ENCODE assay signal across 24 mouse cellular contexts in genomic region chr11:32256566-32256965, GRCm38 (mm10). TPM values are rescaled to one million over a fixed set of nuclear protein-coding genes. Genes with fewer than 3 reads are reported as not detected.
A peak's percentile ranks its signal among the peaks of the same experiment; 100 is the strongest.
DNase-seq lines count a peak whose midpoint lies in the region; ATAC-seq and TF ChIP-seq lines count a peak whose summit lies in the region.
"Had no signal": no experiment of that assay in that cellular context is flagged by ENCODE, and none has a peak within 500 bp of the region (broad histone marks: within the 10 kb centered on the region; RNA-seq: fewer than 3 reads in every experiment).

No protein-coding gene starts in this region.

- H3K4me2 ChIP-seq in lung, embryonic 14.5 days: no peak overlapping the region
- peak overlapping the region; percentile 19; the same call in 1 of the 2 replicates for H3K4me2 ChIP-seq in liver, postnatal 0 days (ENCODE audit: low read depth, low read length)
- H3K4me2 ChIP-seq: hindbrain, embryonic 15.5 days; intestine, embryonic 15.5 days had no signal

- H3K4me1 ChIP-seq in heart, embryonic 10.5 days: 0 out of 2 replicates have a peak, but pooled peaks cover 2% of the 10 kb centered on the region
- H3K4me1 ChIP-seq in lung, embryonic 14.5 days (ENCODE audit: insufficient read depth): no peaks in the 10 kb centered on the region
- H3K4me1 ChIP-seq in liver, postnatal 0 days (ENCODE audit: insufficient read depth): peaks cover 15% of the 10 kb centered on the region
- H3K4me1 ChIP-seq: hindbrain, embryonic 15.5 days; intestine, embryonic 15.5 days had no signal

- H3K9me3 ChIP-seq in heart, embryonic 10.5 days: no peaks in the 10 kb centered on the region
- no peaks in the 10 kb centered on the region for H3K9me3 ChIP-seq in lung, embryonic 14.5 days (ENCODE audit: low read depth, low read length)
- no peaks in the 10 kb centered on the region for H3K9me3 ChIP-seq in liver, postnatal 0 days (ENCODE audit: low read length)
- H3K9me3 ChIP-seq: hindbrain, embryonic 15.5 days; intestine, embryonic 15.5 days; megakaryocyte, embryonic 14.5 days had no signal

- no peak for ATAC-seq in lung, embryonic 14.5 days (ENCODE audit: insufficient read depth)
- peak; percentile 0; the same call in 1 of the 2 replicates for ATAC-seq in erythroid progenitor cell, adult 5-6 weeks (replicated peaks; ENCODE audit: low FRiP score, poor library complexity, severe bottlenecking)
- ATAC-seq in liver, postnatal 0 days: no peak

- H3K27ac ChIP-seq in heart, embryonic 10.5 days: peak overlapping the region; percentile 77
- H3K27ac ChIP-seq in lung, embryonic 14.5 days (ENCODE audit: low read depth): peak overlapping the region; percentile 51
- H3K27ac ChIP-seq in liver, postnatal 0 days (ENCODE audit: low read depth): peak overlapping the region; percentile 92
- H3K27ac ChIP-seq: hindbrain, embryonic 15.5 days; intestine, embryonic 15.5 days; stomach, postnatal 0 days had no signal

- 80% methylated on average over 3 of the region's 3 CpGs for WGBS in heart, embryonic 10.5 days
- WGBS in lung, embryonic 14.5 days: 82% methylated on average over 3 of the region's 3 CpGs
- 74% methylated on average over 3 of the region's 3 CpGs for WGBS in liver, postnatal 0 days (ENCODE audit: insufficient replicate concordance)

- DNase-seq in heart, embryonic 10.5 days (ENCODE audit: low spot score): no peak
- no peak for DNase-seq in heart, adult 9 months (ENCODE audit: low spot score in 2 of 2)
- no peak for DNase-seq in lung, embryonic 14.5 days
- DNase-seq in lung, postnatal 36 days: no peak
- DNase-seq in liver, postnatal 0 days: no peak
- DNase-seq in kidney, postnatal 25 days: no peak
- DNase-seq in layer of hippocampus, postnatal 10 days (ENCODE audit: low spot score in 2 of 2): no peak
- DNase-seq: adrenal gland, postnatal 36 days; cerebellum, adult 2 months; heart, postnatal 10 days; kidney, adult 9 months; kidney, postnatal 4 days; layer of hippocampus, postnatal 36 days; lung, postnatal 14 days had no signal

- H3K9ac ChIP-seq in lung, embryonic 14.5 days: no peak overlapping the region
- peak overlapping the region; percentile 66 for H3K9ac ChIP-seq in liver, postnatal 0 days (replicated peaks)
- H3K9ac ChIP-seq: hindbrain, embryonic 15.5 days; intestine, embryonic 15.5 days had no signal

- peaks cover 54% of the 10 kb centered on the region; the same call in 1 of the 2 replicates for H3K36me3 ChIP-seq in heart, embryonic 10.5 days
- peaks cover 43% of the 10 kb centered on the region for H3K36me3 ChIP-seq in lung, embryonic 14.5 days (ENCODE audit: insufficient read depth)
- H3K36me3 ChIP-seq in liver, postnatal 0 days (replicated peaks; ENCODE audit: insufficient read depth, low read length): peaks cover 37% of the 10 kb centered on the region

- no peak for TF ChIP-seq EP300 in liver, postnatal 0 days (IDR thresholded peaks at IDR 0.05; ENCODE audit: low read depth)

- no peak for TF ChIP-seq CTCF in lung, embryonic 14.5 days (IDR thresholded peaks at IDR 0.05; ENCODE audit: low read depth)
- TF ChIP-seq CTCF in liver, postnatal 0 days (IDR thresholded peaks at IDR 0.05; ENCODE audit: low read depth): no peak

- no peak overlapping the region for H3K4me3 ChIP-seq in heart, embryonic 10.5 days
- H3K4me3 ChIP-seq in lung, embryonic 14.5 days (ENCODE audit: low read depth, low read length): no peak overlapping the region
- no peak overlapping the region for H3K4me3 ChIP-seq in liver, postnatal 0 days (ENCODE audit: low read depth, low read length)
- H3K4me3 ChIP-seq: hindbrain, embryonic 15.5 days; intestine, embryonic 15.5 days; megakaryocyte, embryonic 14.5 days had no signal

- H3K27me3 ChIP-seq in heart, embryonic 10.5 days (ENCODE audit: insufficient read depth, poor library complexity, severe bottlenecking): no peaks in the 10 kb centered on the region
- H3K27me3 ChIP-seq in lung, embryonic 14.5 days (ENCODE audit: insufficient read depth, low read length): no peaks in the 10 kb centered on the region
- no peaks in the 10 kb centered on the region for H3K27me3 ChIP-seq in liver, postnatal 0 days (ENCODE audit: insufficient read depth, low read length)
- H3K27me3 ChIP-seq: hindbrain, embryonic 15.5 days; intestine, embryonic 15.5 days had no signal

RNA-seq across cellular contexts. Expression of gene Nprl3, which starts 10.9 kb away (rescaled TPM):
- 43.8 and 44.5 TPM in 2 replicates for polyA plus RNA-seq in heart, embryonic 10.5 days (2016; fragmentation: Nextera tagmentation; extraction: Ambion mirVana)
- 44.0 and 46.3 TPM in 2 replicates for polyA plus RNA-seq in lung, embryonic 14.5 days (2014; fragmentation: Nextera tagmentation; extraction: Ambion mirVana)
- total RNA-seq in erythroid progenitor cell, adult 5-6 weeks (2015; ENCODE audit: low replicate concordance): 75.9 and 106 TPM in 2 replicates
- 143 and 155 TPM in 2 replicates for total RNA-seq in erythroid progenitor cell, adult 5-6 weeks (2017; ENCODE audit: low replicate concordance)
- 22.8 and 26.2 TPM in 2 replicates for polyA plus RNA-seq in liver, postnatal 0 days (2015; fragmentation: Nextera tagmentation; extraction: Ambion mirVana)
- total RNA-seq in layer of hippocampus, postnatal 10 days (2021): 10 to 100 TPM; 51.7 to 58.1 TPM

RNA-seq across cellular contexts. Expression of gene Hba-x, which starts 19.6 kb away (rescaled TPM):
- 8,501 and 9,179 TPM in 2 replicates for polyA plus RNA-seq in heart, embryonic 10.5 days (2016; fragmentation: Nextera tagmentation; extraction: Ambion mirVana)
- 211 and 266 TPM in 2 replicates for polyA plus RNA-seq in lung, embryonic 14.5 days (2014; fragmentation: Nextera tagmentation; extraction: Ambion mirVana)
- total RNA-seq in erythroid progenitor cell, adult 5-6 weeks (2015; ENCODE audit: low replicate concordance): not detected in 2 replicates
- total RNA-seq in erythroid progenitor cell, adult 5-6 weeks (2017; ENCODE audit: low replicate concordance): not detected in 2 replicates
- 5.6 and 6.3 TPM in 2 replicates for polyA plus RNA-seq in liver, postnatal 0 days (2015; fragmentation: Nextera tagmentation; extraction: Ambion mirVana)
- not detected for total RNA-seq in layer of hippocampus, postnatal 10 days (2021)
- total RNA-seq: adrenal gland, postnatal 36 days; gastrocnemius, adult 8-10 months; heart, postnatal 10 days; layer of hippocampus, postnatal 36 days; left cerebral cortex, postnatal 36 days; liver, adult 2 months; MEL; neutrophil, adult 5-6 weeks had no signal
- polyA plus RNA-seq: liver, adult 2 months had no signal

RNA-seq across cellular contexts. Expression of gene Hba-a1, which starts 26.7 kb away (rescaled TPM):
- polyA plus RNA-seq in heart, embryonic 10.5 days (2016; fragmentation: Nextera tagmentation; extraction: Ambion mirVana): 4,954 and 6,566 TPM in 2 replicates
- 4,575 and 4,689 TPM in 2 replicates for polyA plus RNA-seq in lung, embryonic 14.5 days (2014; fragmentation: Nextera tagmentation; extraction: Ambion mirVana)
- total RNA-seq in erythroid progenitor cell, adult 5-6 weeks (2015; ENCODE audit: low replicate concordance): 47,098 and 48,818 TPM in 2 replicates
- total RNA-seq in erythroid progenitor cell, adult 5-6 weeks (2017; ENCODE audit: low replicate concordance): 9,652 and 12,236 TPM in 2 replicates
- polyA plus RNA-seq in liver, postnatal 0 days (2015; fragmentation: Nextera tagmentation; extraction: Ambion mirVana): 32,136 and 32,798 TPM in 2 replicates
- 100 to 1,000 TPM; 667 to 733 TPM for total RNA-seq in layer of hippocampus, postnatal 10 days (2021)

RNA-seq across cellular contexts. Expression of gene Hbq1b, which starts 30.2 kb away (rescaled TPM):
- polyA plus RNA-seq in heart, embryonic 10.5 days (2016; fragmentation: Nextera tagmentation; extraction: Ambion mirVana): 13.9 and 16.8 TPM in 2 replicates
- polyA plus RNA-seq in lung, embryonic 14.5 days (2014; fragmentation: Nextera tagmentation; extraction: Ambion mirVana): 1.8 and 2.1 TPM in 2 replicates
- total RNA-seq in erythroid progenitor cell, adult 5-6 weeks (2015; ENCODE audit: low replicate concordance): 247 and 301 TPM in 2 replicates
- 56.8 and 86.4 TPM in 2 replicates for total RNA-seq in erythroid progenitor cell, adult 5-6 weeks (2017; ENCODE audit: low replicate concordance)
- polyA plus RNA-seq in liver, postnatal 0 days (2015; fragmentation: Nextera tagmentation; extraction: Ambion mirVana): 70.9 and 75.1 TPM in 2 replicates
- total RNA-seq in layer of hippocampus, postnatal 10 days (2021): 1 to 10 TPM; 2.3 to 4.1 TPM
- total RNA-seq: adrenal gland, postnatal 36 days; gastrocnemius, adult 8-10 months; left cerebral cortex, postnatal 36 days; liver, adult 2 months had no signal
- polyA plus RNA-seq: liver, adult 2 months had no signal

RNA-seq across cellular contexts. Expression of gene Mpg, which starts 30.3 kb away (rescaled TPM):
- 21.3 and 26.3 TPM in 2 replicates for polyA plus RNA-seq in heart, embryonic 10.5 days (2016; fragmentation: Nextera tagmentation; extraction: Ambion mirVana)
- polyA plus RNA-seq in lung, embryonic 14.5 days (2014; fragmentation: Nextera tagmentation; extraction: Ambion mirVana): 39.6 and 42.2 TPM in 2 replicates
- 13.0 and 14.1 TPM in 2 replicates for total RNA-seq in erythroid progenitor cell, adult 5-6 weeks (2015; ENCODE audit: low replicate concordance)
- 18.7 and 23.9 TPM in 2 replicates for total RNA-seq in erythroid progenitor cell, adult 5-6 weeks (2017; ENCODE audit: low replicate concordance)
- 13.5 and 14.2 TPM in 2 replicates for polyA plus RNA-seq in liver, postnatal 0 days (2015; fragmentation: Nextera tagmentation; extraction: Ambion mirVana)
- 10 to 100 TPM; 18.5 to 20.7 TPM for total RNA-seq in layer of hippocampus, postnatal 10 days (2021)

Comparison
In these comparisons a context has a peak if more than half of its experiments do, and no peak if none do; other contexts are left out.
1. RNA of gene Hba-x, which starts 19.6 kb away (polyA plus RNA-seq): 8,501 to 9,179 TPM in heart, embryonic 10.5 days and 211 to 266 TPM in lung, embryonic 14.5 days; 5.6 to 6.3 TPM in liver, postnatal 0 days; every median in the first group is over 10 times any median in the second.
2. Peak in every context shown above with its lines, with median percentiles within 50 percentile points of each other: H3K27ac ChIP-seq.